Mouse (Mus musculus) embryonic fibroblast, embryonic 13.5 days (primary cell): Measurements from ENCODE around the gene Arfgap2.

Source experiments
- CTCF ChIP-seq: IDR thresholded peaks from 2 replicates; pipeline ENCODE4 v1.5.1; 2011; ENCODE audit warnings: mild to moderate bottlenecking, control low read depth, low read length, moderate library complexity, borderline replicate concordance; ENCODE audit not compliant: insufficient read depth
- POLR2A ChIP-seq: IDR thresholded peaks from 2 replicates; pipeline ENCODE4 v1.6.1; 2011; ENCODE audit warnings: low read depth, mild to moderate bottlenecking, control low read depth, low read length, moderate library complexity

DNA sequence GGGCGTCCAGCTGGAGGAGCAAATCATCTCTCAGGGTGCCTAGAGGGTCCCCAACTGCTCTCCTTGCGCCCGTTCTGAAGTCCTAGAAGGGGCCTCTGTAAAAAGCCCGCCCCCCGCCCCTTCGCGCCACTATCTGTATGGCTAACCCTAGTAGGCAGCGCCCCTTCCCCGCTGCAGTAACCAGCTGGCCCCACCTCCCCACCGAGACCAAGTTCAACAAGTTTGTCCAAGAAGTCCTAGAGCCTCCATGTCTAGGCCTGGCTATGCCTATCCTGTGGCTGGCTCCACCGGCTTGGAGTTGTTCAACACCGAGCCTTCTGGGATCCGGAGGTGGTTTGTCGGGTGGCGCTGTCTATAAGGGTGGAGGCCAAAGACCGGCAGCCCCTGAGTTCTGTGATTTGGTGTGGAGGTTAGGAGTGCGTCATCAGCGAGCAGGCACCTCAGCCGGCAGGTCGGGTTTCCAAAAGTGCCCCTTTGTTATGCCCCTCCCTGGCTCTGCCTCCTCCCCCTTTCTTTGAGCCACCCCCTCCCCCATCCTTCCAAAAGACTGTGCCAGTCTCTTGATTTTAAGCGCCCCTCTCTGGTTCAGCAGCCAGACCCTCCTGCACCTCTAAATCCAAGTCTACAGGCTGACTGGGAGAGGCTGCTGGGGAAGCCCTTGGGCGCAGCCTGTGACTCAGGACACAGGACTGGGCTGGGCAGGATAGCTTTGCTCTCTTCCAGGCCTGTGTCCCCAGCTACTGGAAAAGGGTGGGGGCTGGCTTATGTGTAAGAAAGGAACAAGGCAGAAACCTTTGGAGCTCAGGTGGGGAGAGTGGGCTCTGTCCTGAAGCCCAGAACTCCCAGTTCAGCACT, 7.4 kb upstream of the Arfgap2 start:
- peak; percentile 44 for TF ChIP-seq POLR2A
- TF ChIP-seq CTCF: no peak
